Mouse (Mus musculus): Measurements from ENCODE around the gene Egln1. TPM values are rescaled to one million over a fixed set of nuclear protein-coding genes. Genes with fewer than 3 reads are reported as not detected.

Egln1 gene
- polyA plus RNA-seq, 1 experiment = 20.1 TPM

DNA sequence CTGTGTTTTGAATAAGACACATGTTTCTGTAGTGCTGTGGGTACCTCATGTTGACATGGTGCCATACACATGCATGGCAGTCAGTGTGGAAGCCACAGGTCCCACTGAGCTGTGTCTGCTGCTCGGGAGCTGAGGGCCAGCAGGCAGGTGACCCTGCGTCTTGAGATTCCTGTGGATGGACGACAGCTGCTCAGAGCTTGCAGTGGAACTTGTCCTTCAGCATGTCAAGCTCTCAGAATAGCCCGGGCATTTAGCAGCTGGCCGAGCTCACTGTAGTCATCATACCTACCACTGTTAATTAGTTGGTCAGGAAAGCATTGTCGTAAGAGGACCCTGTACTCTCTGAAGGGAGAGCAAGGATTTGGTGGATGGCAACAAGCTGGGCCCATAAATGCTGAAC, 79.4 kb downstream of the Egln1 start:
- TF ChIP-seq POLR2A (IDR thresholded peaks at IDR 0.05; ENCODE audit: low read depth, low read length) (no peak), CTCF (IDR thresholded peaks at IDR 0.05; ENCODE audit: extremely low read depth, insufficient read length, insufficient replicate concordance, low read depth, low read length) (no peak)
- Histone ChIP-seq H3K27ac (ENCODE audit: insufficient read depth, low read depth, low read length) (no peak overlapping the region), H3K27me3 (ENCODE audit: control insufficient read depth, insufficient read depth, low read length) (no peaks in the 10 kb centered on the region), H3K4me1 (ENCODE audit: control insufficient read depth, insufficient read depth, insufficient read length, low read length) (no peaks in the 10 kb centered on the region), H3K4me3 (ENCODE audit: low read depth, low read length) (no peak overlapping the region), H3K36me3 (ENCODE audit: control insufficient read depth, insufficient read depth, low read length) (peaks cover 24% of the 10 kb centered on the region)
- 86% methylated on average over 6 of the region's 6 CpGs for WGBS

DNA sequence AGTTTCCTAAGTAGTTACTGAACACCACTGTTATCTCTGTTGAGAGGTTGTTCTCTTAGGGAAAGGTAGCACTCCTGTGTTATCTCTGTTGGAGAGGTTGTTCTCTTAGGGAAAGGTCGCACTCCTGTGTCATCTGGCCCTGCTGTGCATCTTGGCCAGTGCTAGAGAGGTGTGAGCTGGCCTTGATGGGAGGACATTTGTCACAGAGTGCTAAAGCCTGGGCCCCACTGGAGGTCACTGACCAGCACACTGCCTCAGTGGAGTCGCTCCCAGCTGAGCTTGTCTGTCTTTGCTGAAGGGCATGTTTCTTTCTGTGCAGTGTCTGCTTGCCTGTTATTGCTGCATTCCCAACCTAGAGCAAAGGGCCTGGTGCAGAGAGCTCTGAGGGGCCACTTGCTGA, 82.0 kb downstream of the Egln1 start:
- H3K4me1 ChIP-seq (ENCODE audit: control insufficient read depth, insufficient read depth, insufficient read length, low read length) = peaks cover 4% of the 10 kb centered on the region; the same call in 1 of the 2 replicates
- H3K36me3 ChIP-seq (ENCODE audit: control insufficient read depth, insufficient read depth, low read length) = peaks cover 9% of the 10 kb centered on the region; the same call in 1 of the 2 replicates
- 71% methylated on average over 2 of the region's 2 CpGs for WGBS
- H3K27me3 ChIP-seq (ENCODE audit: control insufficient read depth, insufficient read depth, low read length) = no peaks in the 10 kb centered on the region
- H3K4me3 ChIP-seq (ENCODE audit: low read depth, low read length) = no peak overlapping the region
- H3K27ac ChIP-seq (ENCODE audit: insufficient read depth, low read depth, low read length) = no peak overlapping the region
- TF ChIP-seq CTCF (IDR thresholded peaks at IDR 0.05; ENCODE audit: extremely low read depth, insufficient read length, insufficient replicate concordance, low read depth, low read length) = no peak
- no peak for TF ChIP-seq POLR2A (IDR thresholded peaks at IDR 0.05; ENCODE audit: low read depth, low read length)

DNA sequence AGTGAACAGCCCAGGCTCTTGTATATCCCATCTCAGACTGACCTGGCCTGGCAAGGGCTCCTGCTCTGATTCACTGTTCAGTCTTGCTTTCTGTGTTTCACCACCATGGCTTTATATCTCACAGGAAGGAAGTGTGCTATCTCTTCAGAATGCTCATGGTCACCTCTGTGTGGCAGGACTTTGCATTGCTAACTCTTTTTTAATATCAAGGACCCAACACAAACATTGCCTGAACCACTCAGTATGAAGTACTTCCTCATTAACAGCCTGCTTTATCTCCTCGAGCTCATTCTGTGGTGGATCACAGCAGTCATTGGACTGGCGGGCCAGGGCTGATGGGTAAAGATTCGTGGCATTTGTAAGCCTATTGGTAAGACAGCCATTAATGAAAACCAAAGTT, 82.5 kb downstream of the Egln1 start:
- Histone ChIP-seq H3K27me3 (ENCODE audit: control insufficient read depth, insufficient read depth, low read length) (no peaks in the 10 kb centered on the region), H3K4me3 (ENCODE audit: low read depth, low read length) (no peak overlapping the region), H3K27ac (ENCODE audit: insufficient read depth, low read depth, low read length) (no peak overlapping the region), H3K4me1 (ENCODE audit: control insufficient read depth, insufficient read depth, insufficient read length, low read length) (peaks cover 4% of the 10 kb centered on the region; the same call in 1 of the 2 replicates), H3K36me3 (ENCODE audit: control insufficient read depth, insufficient read depth, low read length) (peaks cover 7% of the 10 kb centered on the region; the same call in 1 of the 2 replicates)
- 51% methylated on average over 3 of the region's 3 CpGs for WGBS
- TF ChIP-seq CTCF (IDR thresholded peaks at IDR 0.05; ENCODE audit: extremely low read depth, insufficient read length, insufficient replicate concordance, low read depth, low read length) = no peak
- TF ChIP-seq POLR2A (IDR thresholded peaks at IDR 0.05; ENCODE audit: low read depth, low read length) = no peak

DNA sequence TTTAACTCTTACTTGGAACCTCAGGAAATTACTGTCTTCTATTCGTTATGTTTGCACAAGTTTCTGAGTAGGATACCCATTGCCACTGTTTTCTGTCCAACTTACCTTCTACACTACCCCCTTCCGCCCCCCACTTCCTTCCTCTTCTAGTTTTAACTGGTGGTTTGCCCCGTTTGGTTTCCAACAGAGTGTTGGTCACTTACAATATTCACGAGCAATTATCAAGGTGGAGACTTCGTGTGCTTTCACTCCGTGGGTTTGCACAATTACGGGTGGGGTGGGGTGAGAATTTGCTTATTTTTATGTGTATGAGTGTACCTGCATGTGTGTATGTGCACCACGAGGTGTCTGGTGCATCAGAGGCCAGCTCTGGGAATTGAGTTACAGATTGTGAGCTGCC, 85.4 kb downstream of the Egln1 start:
- Histone ChIP-seq H3K27me3 (ENCODE audit: control insufficient read depth, insufficient read depth, low read length) (no peaks in the 10 kb centered on the region), H3K4me1 (ENCODE audit: control insufficient read depth, insufficient read depth, insufficient read length, low read length) (peaks cover 4% of the 10 kb centered on the region; the same call in 1 of the 2 replicates), H3K4me3 (ENCODE audit: low read depth, low read length) (peak overlapping the region; percentile 30; the same call in 1 of the 2 replicates), H3K36me3 (ENCODE audit: control insufficient read depth, insufficient read depth, low read length) (peaks cover 11% of the 10 kb centered on the region), H3K27ac (ENCODE audit: insufficient read depth, low read depth, low read length) (no peak overlapping the region)
- 2% methylated on average over 8 of the region's 8 CpGs for WGBS
- TF ChIP-seq CTCF (IDR thresholded peaks at IDR 0.05; ENCODE audit: extremely low read depth, insufficient read length, insufficient replicate concordance, low read depth, low read length) = no peak

DNA sequence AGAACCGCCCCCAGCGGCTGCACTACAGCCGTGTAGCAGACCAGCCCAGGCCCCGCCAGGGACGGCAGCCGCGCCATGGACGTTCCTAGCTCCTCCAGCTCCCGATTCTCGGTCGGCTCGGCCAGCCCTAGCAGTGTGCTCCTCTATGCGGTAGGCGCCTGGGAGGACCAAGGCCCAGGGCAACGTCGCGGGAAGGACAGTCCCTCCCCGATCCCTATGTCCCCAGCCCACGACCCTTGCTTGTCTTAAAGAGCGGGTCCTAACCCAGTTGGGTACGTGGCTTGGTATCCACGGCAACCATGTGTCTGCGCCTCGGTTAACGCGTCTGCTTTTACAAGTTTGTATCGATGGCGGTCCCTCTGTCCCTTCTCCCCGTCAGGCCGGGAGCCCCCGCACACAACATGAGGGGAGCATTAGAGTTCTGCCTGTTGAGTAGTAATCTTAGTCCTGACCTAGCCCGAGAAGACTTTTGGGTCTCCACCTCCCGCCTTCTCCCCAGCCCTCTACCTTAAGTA, 85.9 kb downstream of the Egln1 start:
- WGBS = under 1% methylated on average over 33 of the region's 33 CpGs

DNA sequence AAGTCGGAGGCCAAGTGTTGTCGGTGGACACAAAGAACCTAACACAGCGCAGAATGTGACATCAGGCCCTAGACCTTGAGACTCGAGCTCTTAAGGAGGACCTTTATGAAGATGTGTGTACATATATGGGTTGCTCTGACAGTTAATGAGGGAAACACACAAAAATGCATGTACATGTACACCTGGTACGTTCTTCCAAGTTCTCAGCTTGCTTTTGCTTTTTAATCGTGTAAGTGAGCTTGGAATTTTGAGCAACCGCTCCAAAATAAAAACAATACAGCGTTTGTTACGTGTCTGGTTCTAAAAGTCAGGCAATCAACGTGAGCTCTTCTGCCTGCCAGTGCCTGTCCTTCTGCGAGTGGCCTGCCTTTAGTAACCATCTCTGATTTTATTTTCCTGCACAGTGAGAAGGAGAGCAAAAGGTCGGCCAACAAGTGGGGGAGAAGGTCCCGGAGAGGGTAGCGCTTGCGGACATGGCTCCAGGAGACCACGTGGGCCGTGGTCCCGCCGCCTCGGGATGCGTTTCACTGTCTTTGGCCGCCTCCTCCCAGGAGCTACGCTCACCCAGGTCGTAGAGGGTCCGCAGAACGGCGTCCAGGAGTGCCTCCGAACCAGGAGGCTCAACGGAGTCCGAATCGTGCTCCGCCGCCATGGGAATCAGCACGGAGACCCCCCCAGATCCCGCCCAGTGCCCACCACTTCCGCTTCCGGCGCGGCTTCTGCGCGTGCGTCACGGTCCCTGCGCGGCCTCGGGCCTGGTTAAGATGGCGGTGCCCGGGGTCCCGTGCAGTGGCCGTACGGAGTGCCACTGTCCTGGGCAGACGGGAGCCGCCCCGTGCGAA, 86.6 kb downstream of the Egln1 start, which contains the start of the genes Gnpat and 2810004N23Rik:
TSS of gene Gnpat (plus strand) at position 713 of the 842 bp plus-strand sequence.
TSS of gene 2810004N23Rik (minus strand) at position 800 of the 842 bp plus-strand sequence.
- peak within 1 kb of the TSS; percentile 57 for H3K27ac ChIP-seq (ENCODE audit: insufficient read depth, low read depth, low read length)
- peaks cover 15% of the 10 kb centered on the region for H3K36me3 ChIP-seq (ENCODE audit: control insufficient read depth, insufficient read depth, low read length)
- WGBS = under 1% methylated on average over 55 of the region's 55 CpGs
- no peak for TF ChIP-seq CTCF (IDR thresholded peaks at IDR 0.05; ENCODE audit: extremely low read depth, insufficient read length, insufficient replicate concordance, low read depth, low read length)
- peak; percentile 86 for TF ChIP-seq POLR2A (IDR thresholded peaks at IDR 0.05; ENCODE audit: low read depth, low read length)
- no peaks in the 10 kb centered on the region for H3K27me3 ChIP-seq (ENCODE audit: control insufficient read depth, insufficient read depth, low read length)
- H3K4me1 ChIP-seq (ENCODE audit: control insufficient read depth, insufficient read depth, insufficient read length, low read length) = peaks cover 4% of the 10 kb centered on the region; the same call in 1 of the 2 replicates
- H3K4me3 ChIP-seq (ENCODE audit: low read depth, low read length) = peak within 1 kb of the TSS; percentile 90

More for the DNA sequence above, 85.9 kb downstream of the Egln1 start:
- H3K4me3 ChIP-seq (ENCODE audit: low read depth, low read length) = peak overlapping the region; percentile 90
- H3K4me1 ChIP-seq (ENCODE audit: control insufficient read depth, insufficient read depth, insufficient read length, low read length) = peaks cover 4% of the 10 kb centered on the region; the same call in 1 of the 2 replicates
- peaks cover 13% of the 10 kb centered on the region for H3K36me3 ChIP-seq (ENCODE audit: control insufficient read depth, insufficient read depth, low read length)
- H3K27me3 ChIP-seq (ENCODE audit: control insufficient read depth, insufficient read depth, low read length) = no peaks in the 10 kb centered on the region
- TF ChIP-seq CTCF (IDR thresholded peaks at IDR 0.05; ENCODE audit: extremely low read depth, insufficient read length, insufficient replicate concordance, low read depth, low read length) (no peak), POLR2A (IDR thresholded peaks at IDR 0.05; ENCODE audit: low read depth, low read length) (no peak)
- H3K27ac ChIP-seq (ENCODE audit: insufficient read depth, low read depth, low read length) = peak overlapping the region; percentile 44

DNA sequence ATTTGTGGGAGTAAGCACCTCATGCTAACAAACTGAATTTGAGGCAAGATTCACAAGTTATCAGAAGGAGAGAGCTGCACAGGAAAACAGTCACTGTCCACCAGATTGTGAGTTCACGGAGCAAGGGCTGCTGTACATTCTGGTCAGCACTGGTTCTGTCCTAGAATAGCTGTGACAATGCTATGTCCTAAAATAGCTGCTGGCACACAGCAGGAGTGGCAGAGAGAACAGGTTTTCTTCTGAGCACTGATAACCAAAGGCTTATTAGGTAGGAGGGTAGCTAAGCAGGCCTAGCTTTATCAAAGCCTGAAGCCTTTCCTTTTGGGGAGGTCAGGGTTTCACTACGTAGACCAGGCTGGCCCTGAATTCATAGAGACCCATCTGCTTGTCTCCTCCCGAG, 88.9 kb downstream of the Egln1 start:
- H3K36me3 ChIP-seq (ENCODE audit: control insufficient read depth, insufficient read depth, low read length) = peaks cover 21% of the 10 kb centered on the region
- no peak overlapping the region for H3K27ac ChIP-seq (ENCODE audit: insufficient read depth, low read depth, low read length)
- 91% methylated on average over 3 of the region's 3 CpGs for WGBS
- TF ChIP-seq CTCF (IDR thresholded peaks at IDR 0.05; ENCODE audit: extremely low read depth, insufficient read length, insufficient replicate concordance, low read depth, low read length) = no peak
- no peak for TF ChIP-seq POLR2A (IDR thresholded peaks at IDR 0.05; ENCODE audit: low read depth, low read length)
- peaks cover 4% of the 10 kb centered on the region; the same call in 1 of the 2 replicates for H3K4me1 ChIP-seq (ENCODE audit: control insufficient read depth, insufficient read depth, insufficient read length, low read length)
- H3K27me3 ChIP-seq (ENCODE audit: control insufficient read depth, insufficient read depth, low read length) = no peaks in the 10 kb centered on the region
- H3K4me3 ChIP-seq (ENCODE audit: low read depth, low read length) = no peak overlapping the region
